In the genomic region with DNA sequence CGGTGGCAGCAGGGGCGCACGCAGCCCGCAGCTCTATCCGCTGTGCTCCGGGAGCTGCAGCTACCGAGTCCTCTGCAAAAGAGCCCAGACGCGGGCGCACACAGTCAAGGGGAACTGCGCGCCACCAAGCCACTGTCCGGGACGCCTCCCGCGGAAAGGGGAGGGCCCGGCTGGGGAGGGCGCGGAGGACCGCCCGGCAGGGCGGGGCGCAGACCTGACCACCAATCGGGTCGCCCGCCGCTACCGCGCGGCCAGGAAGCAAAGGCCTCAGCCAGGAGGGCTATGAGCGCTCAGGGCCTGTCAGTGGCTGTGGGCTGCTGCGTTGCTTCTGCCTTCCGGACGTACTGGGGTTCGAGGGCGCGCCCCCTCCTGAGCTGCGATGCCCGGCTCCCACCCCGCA, we compare ENCODE assay signal across 8 mouse cellular contexts.
DNase-seq lines count a peak whose midpoint lies in the region; ATAC-seq and TF ChIP-seq lines count a peak whose summit lies in the region.
"Not testable (repeated sequence)": the region's sequence is repeated elsewhere in the genome, so short reads cannot be mapped to it uniquely, and the experiment has no call there.

No protein-coding gene starts in this region.

- not testable (repeated sequence) for TF ChIP-seq EP300 in liver, postnatal 0 days (IDR thresholded peaks at IDR 0.05; ENCODE audit: low read depth)

- H3K4me2 ChIP-seq in hindbrain, embryonic 12.5 days (replicated peaks) = peak overlapping the region; percentile 40
- not testable (repeated sequence) for H3K4me2 ChIP-seq in liver, postnatal 0 days (ENCODE audit: low read depth, low read length)

- not testable (repeated sequence) for TF ChIP-seq CTCF in liver, postnatal 0 days (IDR thresholded peaks at IDR 0.05; ENCODE audit: low read depth); testis, adult 2 months (IDR thresholded peaks at IDR 0.05; ENCODE audit: control insufficient read depth, insufficient read depth, insufficient replicate concordance, low read depth, low read length)

- not testable (repeated sequence) for H3K27ac ChIP-seq in ES-E14 (ENCODE audit: insufficient read depth, low read depth, low read length, poor library complexity, severe bottlenecking); hindbrain, embryonic 12.5 days; liver, postnatal 0 days (ENCODE audit: low read depth); testis, adult 2 months (ENCODE audit: control insufficient read depth, insufficient read depth, low read depth, low read length)

- H3K4me1 ChIP-seq in ES-E14 (ENCODE audit: control insufficient read depth in 2 of 2, insufficient read depth in 2 of 2, low read length in 2 of 2, poor library complexity in 1 of 2); hindbrain, embryonic 12.5 days; liver, postnatal 0 days (ENCODE audit: insufficient read depth); testis, adult 2 months (ENCODE audit: control insufficient read depth, insufficient read depth, low read length): not testable (repeated sequence)

- H3K36me3 ChIP-seq in ES-E14 (ENCODE audit: control insufficient read depth, insufficient read depth, low read length, poor library complexity, severe bottlenecking); hindbrain, embryonic 12.5 days; liver, postnatal 0 days (replicated peaks; ENCODE audit: insufficient read depth, low read length); testis, adult 2 months (ENCODE audit: control insufficient read depth, insufficient read depth, low read length): not testable (repeated sequence)

- H3K9ac ChIP-seq in ES-E14 (ENCODE audit: insufficient read depth, low read depth, low read length, poor library complexity, severe bottlenecking) = peak overlapping the region; percentile 55; the same call in 1 of the 2 replicates
- not testable (repeated sequence) for H3K9ac ChIP-seq in hindbrain, embryonic 12.5 days; liver, postnatal 0 days (replicated peaks)

- peak overlapping the region; percentile 33 to 64; a peak in 2 of 4 replicates for H3K4me3 ChIP-seq in ES-E14 (ENCODE audit: insufficient read depth in 1 of 2, low read depth in 1 of 2, low read length in 2 of 2, poor library complexity in 1 of 2, severe bottlenecking in 1 of 2)
- peak overlapping the region; percentile 28 for H3K4me3 ChIP-seq in hindbrain, embryonic 12.5 days
- not testable (repeated sequence) for H3K4me3 ChIP-seq in liver, postnatal 0 days (ENCODE audit: low read depth, low read length)
- H3K4me3 ChIP-seq in testis, adult 2 months (ENCODE audit: control insufficient read depth, low read depth, low read length) = peak overlapping the region; percentile 62

- not testable (repeated sequence) for DNase-seq in ES-E14 (ENCODE audit: low read depth, low spot score)
- peak; percentile 47 for DNase-seq in embryo, embryonic 9.5 days (ENCODE audit: extremely low spot score)
- peak; percentile 17 to 19 for DNase-seq in gastrocnemius, postnatal 4 days (ENCODE audit: low spot score in 2 of 2)
- peak; percentile 15 for DNase-seq in kidney, postnatal 14 days
- peak; percentile 9 for DNase-seq in liver, postnatal 0 days
- peak; percentile 16 for DNase-seq in neural tube, embryonic 10.5 days (ENCODE audit: extremely low spot score, low spot score)

- in situ Hi-C loops in ES-E14 (cut with MboI; ENCODE audit: low sequenced_read_pairs in 2 of 2, unreplicated experiment in 2 of 2) = not testable (repeated sequence)

- not testable (repeated sequence) for ATAC-seq in hindbrain, embryonic 12.5 days (ENCODE audit: low FRiP score); liver, postnatal 0 days

- H3K9me3 ChIP-seq in ES-E14 (ENCODE audit: control insufficient read depth, insufficient read depth, low read depth, low read length); hindbrain, embryonic 12.5 days (replicated peaks); liver, postnatal 0 days (ENCODE audit: low read length): not testable (repeated sequence)

- not testable (repeated sequence) for H3K27me3 ChIP-seq in hindbrain, embryonic 12.5 days; liver, postnatal 0 days (ENCODE audit: insufficient read depth, low read length); testis, adult 2 months (ENCODE audit: control insufficient read depth, insufficient read depth, low read length)

- WGBS in hindbrain, embryonic 12.5 days = 3% methylated on average over 37 of the region's 40 CpGs
- 4% methylated on average over 10 of the region's 40 CpGs for WGBS in liver, postnatal 0 days (ENCODE audit: insufficient replicate concordance)

- TF ChIP-seq POLR2A in testis, adult 2 months (IDR thresholded peaks at IDR 0.05; ENCODE audit: control insufficient read depth, low read depth, low read length) = not testable (repeated sequence)
